Mouse (Mus musculus) midbrain, embryonic 12.5 days (tissue): ENCODE measurements around the gene Hmgn2. TPM values are rescaled to one million over a fixed set of nuclear protein-coding genes. Genes with fewer than 3 reads are reported as not detected.

Experiments used
- polyA plus RNA-seq: library from polyadenylated mRNA; unstranded; fragments of >200 nt; fragmentation: Nextera tagmentation; extraction: Ambion mirVana; gene quantifications from 2 replicates; pipeline ENCODE4 v1.2.1, GENCODE M21; 2016

Gene Hmgn2
- polyA plus RNA-seq, 1 experiment from 2014 or later: 3,059 TPM

Other genes starting within 250 kb of the Hmgn2 start
- 47.7 and 48.5 TPM in 2 replicates for gene Arid1a, start 211.9 kb downstream of the Hmgn2 start, polyA plus RNA-seq
- 23.6 and 26.6 TPM in 2 replicates for gene Rps6ka1, start 80.9 kb downstream of the Hmgn2 start, polyA plus RNA-seq
- gene Dhdds, start 32.3 kb upstream of the Hmgn2 start, polyA plus RNA-seq: 36.8 and 43.9 TPM in 2 replicates
- gene Lin28a, start 50.2 kb upstream of the Hmgn2 start, polyA plus RNA-seq: 3.3 and 3.4 TPM in 2 replicates
- not detected in 2 replicates for gene Zfp683, start 85.2 kb upstream of the Hmgn2 start, polyA plus RNA-seq
- 1.2 and 1.7 TPM in 2 replicates for gene Crybg2, start 92.2 kb upstream of the Hmgn2 start, polyA plus RNA-seq
- 2.0 and 5.5 TPM in 2 replicates for gene Cd52, start 126.4 kb upstream of the Hmgn2 start, polyA plus RNA-seq
- 6.6 and 6.7 TPM in 2 replicates for gene Ubxn11, start 133.9 kb upstream of the Hmgn2 start, polyA plus RNA-seq
- 301 and 307 TPM in 2 replicates for gene Sh3bgrl3, start 160.1 kb upstream of the Hmgn2 start, polyA plus RNA-seq
- 26.7 and 29.8 TPM in 2 replicates for gene Cep85, start 218.5 kb upstream of the Hmgn2 start, polyA plus RNA-seq
- gene Gm7534, start 234.4 kb upstream of the Hmgn2 start, polyA plus RNA-seq: not detected in 2 replicates